Mouse (Mus musculus) urinary bladder, postnatal 25 days (tissue): ENCODE measurements around the gene Pim3.

Experiments used
- DNase-seq: peaks from one replicate; pipeline ENCODE4 v3.0.0; 2022; ENCODE audit warnings: low spot score

Gene Pim3

GRCm38 (mm10) chr15:88858141-88858541 is 3.8 kb upstream of the Pim3 start:
- DNase-seq: no peak

- DNase-seq: no peak
Observed at GRCm38 (mm10) chr15:88858707-88859106, 3.3 kb upstream of the Pim3 start.

GRCm38 (mm10) chr15:88859206-88859970 is 2.6 kb upstream of the Pim3 start:
- DNase-seq: no peak

DNA sequence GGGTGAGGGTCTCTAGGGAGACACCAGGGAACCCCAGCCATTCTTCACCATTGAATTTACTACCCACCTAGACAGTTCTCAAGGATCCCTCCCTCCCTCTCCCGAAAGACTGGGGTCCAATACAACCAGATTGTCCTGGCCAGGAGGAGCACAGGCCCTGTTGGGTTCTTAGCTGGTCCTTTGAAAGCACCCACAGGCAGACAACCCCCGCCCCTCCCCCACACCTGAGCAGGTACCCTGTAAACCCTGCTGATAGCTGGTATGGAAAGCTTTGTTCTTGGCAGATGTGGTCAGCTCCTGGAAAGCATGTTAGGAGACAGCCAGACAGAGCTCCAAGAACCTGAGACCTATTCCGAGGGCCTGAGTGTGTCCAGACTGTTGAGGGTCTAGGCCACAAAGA is 1.2 kb upstream of the Pim3 start:
- no peak for DNase-seq

GRCm38 (mm10) chr15:88862881-88863694 is 1.1 kb downstream of the Pim3 start:
- peak; percentile 65 for DNase-seq

GRCm38 (mm10) chr15:88863695-88864231 is 1.8 kb downstream of the Pim3 start:
- DNase-seq: peak; percentile 74

DNA sequence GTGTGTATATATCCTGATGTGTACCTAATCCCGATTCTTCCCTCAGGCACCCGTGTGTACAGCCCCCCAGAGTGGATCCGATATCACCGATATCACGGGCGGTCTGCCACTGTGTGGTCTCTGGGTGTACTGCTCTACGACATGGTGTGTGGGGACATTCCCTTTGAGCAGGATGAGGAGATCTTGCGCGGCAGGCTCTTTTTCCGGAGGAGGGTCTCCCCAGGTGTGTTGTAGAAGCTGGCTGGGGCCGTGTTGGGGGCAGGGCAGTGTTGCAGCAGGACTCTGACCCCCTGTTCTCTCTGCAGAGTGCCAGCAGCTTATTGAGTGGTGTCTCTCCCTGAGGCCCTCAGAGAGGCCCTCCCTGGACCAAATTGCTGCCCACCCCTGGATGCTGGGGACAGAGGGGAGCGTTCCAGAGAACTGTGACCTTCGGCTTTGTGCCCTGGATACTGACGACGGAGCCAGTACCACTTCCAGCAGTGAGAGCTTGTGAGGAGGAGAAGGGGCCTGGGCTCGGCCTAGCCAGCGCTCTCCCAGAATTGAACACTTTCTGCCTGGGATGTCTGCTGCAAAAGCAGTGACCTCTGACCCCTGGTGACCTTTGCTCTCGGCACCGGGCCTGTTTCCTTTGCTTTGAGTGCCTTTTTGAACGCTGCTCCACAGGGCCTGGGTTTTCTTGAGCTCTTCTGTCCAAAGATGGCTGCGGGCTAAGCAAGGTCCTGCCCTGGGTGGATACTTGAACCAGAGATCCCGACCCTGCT is 2.5 kb downstream of the Pim3 start:
- DNase-seq: no peak

DNA sequence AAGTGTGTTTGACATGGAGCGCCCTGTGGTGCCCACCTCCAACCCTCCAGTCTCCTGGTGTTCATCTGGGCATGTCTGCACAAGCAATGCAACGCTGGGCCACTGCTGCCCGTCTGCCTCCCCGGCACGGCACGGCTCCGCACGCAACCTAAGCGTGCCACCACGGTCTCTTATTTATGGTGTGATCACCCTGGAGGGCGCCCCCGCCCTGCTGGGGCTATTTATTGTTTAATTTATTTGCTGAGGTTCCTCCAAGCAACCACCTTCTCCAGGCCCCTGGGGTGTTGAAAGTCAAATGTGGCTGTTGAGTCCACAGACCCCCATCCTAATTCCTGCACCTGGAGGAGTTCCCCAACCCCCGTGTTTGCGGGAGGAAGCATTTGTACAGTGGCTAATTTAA is 3.1 kb downstream of the Pim3 start:
- no peak for DNase-seq

- no peak for DNase-seq
Observed at GRCm38 (mm10) chr15:88865888-88866695, 4.1 kb downstream of the Pim3 start.

GRCm38 (mm10) chr15:88866934-88867356 is 5.0 kb downstream of the Pim3 start:
- no peak for DNase-seq

- DNase-seq: no peak
Observed at GRCm38 (mm10) chr15:88867368-88868023, 5.5 kb downstream of the Pim3 start.

- no peak for DNase-seq
Observed at GRCm38 (mm10) chr15:88868024-88868742, 6.2 kb downstream of the Pim3 start.

GRCm38 (mm10) chr15:88870418-88871185 is 8.6 kb downstream of the Pim3 start:
- no peak for DNase-seq

DNA sequence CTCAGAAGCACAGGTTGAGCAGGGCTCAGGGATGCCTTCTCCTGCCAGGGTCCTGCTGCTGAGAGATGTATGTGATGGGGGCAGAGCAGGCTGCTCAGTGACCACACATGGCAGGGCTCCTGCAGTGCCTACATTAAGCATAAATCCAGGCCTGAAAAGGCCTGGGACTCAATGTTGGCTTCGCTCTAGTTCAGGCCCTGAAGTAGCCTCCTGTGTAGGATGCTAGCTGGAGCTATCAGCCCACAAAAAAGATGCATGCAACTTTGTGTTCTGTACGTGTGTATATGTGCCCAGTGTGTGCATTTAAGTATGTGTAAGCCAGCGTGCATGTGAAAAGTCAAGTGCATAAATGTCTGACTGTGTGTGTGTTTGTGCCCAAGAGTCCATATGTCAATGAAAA is 12.1 kb downstream of the Pim3 start:
- no peak for DNase-seq

DNA sequence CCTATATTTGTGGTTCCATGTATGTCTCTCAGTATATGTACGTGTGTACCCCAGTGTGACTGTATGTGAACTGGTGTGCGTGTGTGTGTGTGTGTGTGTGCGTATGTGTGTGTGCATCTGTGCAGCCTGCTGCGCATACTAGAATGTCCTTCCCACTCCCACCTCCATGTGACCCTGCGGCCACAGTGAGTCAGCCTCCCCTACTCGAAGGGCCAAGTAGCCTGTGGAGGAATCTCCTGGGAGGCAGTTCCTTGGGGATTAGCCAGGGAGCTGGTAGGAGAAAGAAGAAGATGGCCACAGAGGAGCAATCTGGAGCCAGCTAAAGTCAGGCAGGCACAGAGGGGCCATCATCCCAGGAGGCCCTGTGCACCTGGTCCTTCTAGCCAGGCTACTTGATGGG is 12.5 kb downstream of the Pim3 start:
- no peak for DNase-seq

DNA sequence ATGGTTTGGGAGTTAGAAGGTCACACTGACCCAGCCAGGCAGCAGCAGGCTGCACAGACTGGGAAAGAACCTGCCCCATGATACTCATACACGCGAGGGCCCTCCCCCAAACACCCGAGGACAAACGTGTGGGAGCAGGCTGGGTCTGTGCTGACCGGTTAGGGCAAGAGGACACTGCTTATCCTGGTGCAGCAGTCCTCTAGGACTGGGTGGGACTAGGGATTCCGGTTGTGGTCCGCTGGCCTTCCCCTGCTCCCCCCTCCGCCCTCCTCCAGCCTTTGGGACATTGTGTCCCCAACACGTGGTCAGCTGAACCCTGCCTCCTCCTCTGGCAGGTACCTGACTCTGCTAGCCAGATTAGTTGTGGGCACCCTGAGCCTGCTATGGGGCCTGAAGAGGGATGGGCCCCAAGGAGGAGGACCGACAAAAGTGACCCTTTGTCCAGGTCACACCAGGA is 13.7 kb downstream of the Pim3 start:
- DNase-seq: no peak

GRCm38 (mm10) chr15:88876155-88877020 is 14.4 kb downstream of the Pim3 start:
- DNase-seq: peak; percentile 92

DNA sequence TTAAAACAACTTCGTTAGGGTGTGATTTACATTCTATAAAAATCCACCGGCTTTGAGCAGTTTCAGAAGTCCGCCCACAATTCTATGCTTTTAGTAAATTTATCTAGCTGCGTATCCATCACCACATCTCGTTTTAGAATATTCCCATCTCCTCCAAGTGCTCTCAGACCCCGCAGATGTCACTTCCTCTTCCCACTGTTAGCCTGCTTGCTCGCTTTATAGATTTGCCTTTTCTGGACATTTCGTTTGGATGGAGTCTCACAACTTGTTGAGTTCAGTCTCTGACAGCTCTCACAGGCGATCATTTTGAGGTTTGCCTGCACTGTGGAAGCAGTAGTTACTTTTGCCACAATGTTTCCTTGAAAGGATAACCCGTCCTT is 15.0 kb downstream of the Pim3 start:
- no peak for DNase-seq
